Mouse (Mus musculus) megakaryocyte progenitor cell, adult 5-6 weeks (primary cell): ENCODE measurements around the gene Gm40460. TPM values are rescaled to one million over a fixed set of nuclear protein-coding genes. Genes with fewer than 3 reads are reported as not detected.

Experiments
- total RNA-seq, 2 experiments: library from RNA; stranded (forward) in 1 of 2; stranded (reverse) in 1 of 2; fragments of 157-497, 149-512 nt in 1 of 2; fragments of 200-1000 nt in 1 of 2; gene quantifications; 2 replicates each; pipeline versions ENCODE4 v1.2.3 to v1.2.4; 2015 to 2017

Gm40460 gene
- total RNA-seq, 2 experiments from 2014 or later = not detected

Other genes with a start within 250 kb of the Gm40460 start
- 45.3 and 45.9 TPM in 2 replicates for gene Mob2, start 180.0 kb downstream of the Gm40460 start, total RNA-seq (2015)
- gene Mob2, start 180.0 kb downstream of the Gm40460 start, total RNA-seq (2017) = 45.9 and 47.1 TPM in 2 replicates
- gene Dusp8, start 145.2 kb downstream of the Gm40460 start, total RNA-seq (2015) = 0.12 TPM in 1 of 2 replicates, not detected in the other
- not detected in 2 replicates for gene Dusp8, start 145.2 kb downstream of the Gm40460 start, total RNA-seq (2017)
- gene Gm45618, start 120.3 kb downstream of the Gm40460 start, total RNA-seq (2015) = not detected in 2 replicates
- gene Gm45618, start 120.3 kb downstream of the Gm40460 start, total RNA-seq (2017) = not detected in 2 replicates
- not detected in 2 replicates for gene Gm39115, start 105.0 kb downstream of the Gm40460 start, total RNA-seq (2015)
- not detected in 2 replicates for gene Gm39115, start 105.0 kb downstream of the Gm40460 start, total RNA-seq (2017)
- not detected in 2 replicates for gene Gm45337, start 96.5 kb downstream of the Gm40460 start, total RNA-seq (2015)
- gene Gm45337, start 96.5 kb downstream of the Gm40460 start, total RNA-seq (2017) = not detected in 2 replicates
- gene Gm29735, start 84.0 kb downstream of the Gm40460 start, total RNA-seq (2015) = not detected in 2 replicates
- not detected in 2 replicates for gene Gm29735, start 84.0 kb downstream of the Gm40460 start, total RNA-seq (2017)
- not detected in 2 replicates for gene Gm4553, start 75.3 kb downstream of the Gm40460 start, total RNA-seq (2015)
- gene Gm4553, start 75.3 kb downstream of the Gm40460 start, total RNA-seq (2017) = not detected in 2 replicates
- not detected in 2 replicates for gene Krtap5-2, start 65.1 kb downstream of the Gm40460 start, total RNA-seq (2015)
- not detected in 2 replicates for gene Krtap5-2, start 65.1 kb downstream of the Gm40460 start, total RNA-seq (2017)
- not detected in 2 replicates for gene Gm10153, start 50.7 kb downstream of the Gm40460 start, total RNA-seq (2015)
- gene Gm10153, start 50.7 kb downstream of the Gm40460 start, total RNA-seq (2017) = not detected in 2 replicates
- not detected in 2 replicates for gene Krtap5-3, start 39.7 kb downstream of the Gm40460 start, total RNA-seq (2015)
- not detected in 2 replicates for gene Krtap5-3, start 39.7 kb downstream of the Gm40460 start, total RNA-seq (2017)
- gene Gm7579, start 29.2 kb downstream of the Gm40460 start, total RNA-seq (2015) = not detected in 2 replicates
- gene Gm7579, start 29.2 kb downstream of the Gm40460 start, total RNA-seq (2017) = not detected in 2 replicates
- not detected in 2 replicates for gene Krtap5-5, start 11.1 kb downstream of the Gm40460 start, total RNA-seq (2015)
- not detected in 2 replicates for gene Krtap5-5, start 11.1 kb downstream of the Gm40460 start, total RNA-seq (2017)
- gene Gm2431, start 17.3 kb upstream of the Gm40460 start, total RNA-seq (2015) = not detected in 2 replicates
- not detected in 2 replicates for gene Gm2431, start 17.3 kb upstream of the Gm40460 start, total RNA-seq (2017)
- gene Gm4559, start 33.3 kb upstream of the Gm40460 start, total RNA-seq (2015) = not detected in 2 replicates
- not detected in 2 replicates for gene Gm4559, start 33.3 kb upstream of the Gm40460 start, total RNA-seq (2017)
- not detected in 2 replicates for gene Krtap5-1, start 56.0 kb upstream of the Gm40460 start, total RNA-seq (2015)
- not detected in 2 replicates for gene Krtap5-1, start 56.0 kb upstream of the Gm40460 start, total RNA-seq (2017)
- gene Krtap5-4, start 62.5 kb upstream of the Gm40460 start, total RNA-seq (2015) = not detected in 2 replicates
- not detected in 2 replicates for gene Krtap5-4, start 62.5 kb upstream of the Gm40460 start, total RNA-seq (2017)
- gene Ifitm10, start 132.7 kb upstream of the Gm40460 start, total RNA-seq (2015) = not detected in 2 replicates
- not detected in 2 replicates for gene Ifitm10, start 132.7 kb upstream of the Gm40460 start, total RNA-seq (2017)
- not detected in 2 replicates for gene Gm49369, start 141.6 kb upstream of the Gm40460 start, total RNA-seq (2015)
- 25.2 and 59.0 TPM in 2 replicates for gene Gm49369, start 141.6 kb upstream of the Gm40460 start, total RNA-seq (2017)
- 115 and 133 TPM in 2 replicates for gene Ctsd, start 147.0 kb upstream of the Gm40460 start, total RNA-seq (2015)
- 129 and 170 TPM in 2 replicates for gene Ctsd, start 147.0 kb upstream of the Gm40460 start, total RNA-seq (2017)
- gene Syt8, start 193.8 kb upstream of the Gm40460 start, total RNA-seq (2015) = not detected in 2 replicates
- not detected in 2 replicates for gene Syt8, start 193.8 kb upstream of the Gm40460 start, total RNA-seq (2017)
- gene Tnni2, start 200.7 kb upstream of the Gm40460 start, total RNA-seq (2015) = 6.0 and 8.0 TPM in 2 replicates
- gene Tnni2, start 200.7 kb upstream of the Gm40460 start, total RNA-seq (2017) = 2.4 and 7.7 TPM in 2 replicates
- gene Lsp1, start 219.7 kb upstream of the Gm40460 start, total RNA-seq (2015) = 45.9 and 75.5 TPM in 2 replicates
- 65.5 and 67.5 TPM in 2 replicates for gene Lsp1, start 219.7 kb upstream of the Gm40460 start, total RNA-seq (2017)